Mouse (Mus musculus) heart, postnatal 0 days (tissue): ENCODE results near the gene Copz2. TPM values are rescaled to one million over a fixed set of nuclear protein-coding genes. Genes with fewer than 3 reads are reported as not detected.

ENCODE experiments used
- ATAC-seq: fragments of 200-750 bp; cut with Nextera tagmentation; 2 replicates; pipeline ENCODE4 v1.8.0; 2017; ENCODE audit warnings: low read depth, moderate number of reproducible peaks, moderate library complexity; ENCODE audit not compliant: insufficient read depth
- DNase-seq: peaks from one replicate; pipeline ENCODE4 v3.0.0-alpha.2; 2016; ENCODE audit warnings: low spot score
- H3K27ac ChIP-seq: fragments of 300-500 bp; sonication (generic); 2 replicates; pipeline ENCODE4 v1.5.1; 2014; ENCODE audit warnings: low read depth, mild to moderate bottlenecking
- H3K27me3 ChIP-seq: fragments of 300-500 bp; sonication (generic); 2 replicates; pipeline ENCODE4 v1.6.1; 2014; ENCODE audit warnings: low read length, mixed read lengths; ENCODE audit not compliant: control insufficient read depth, insufficient read depth
- H3K36me3 ChIP-seq: fragments of 300-500 bp; sonication (generic); replicated peaks from 2 replicates; pipeline ENCODE4 v1.6.1; 2014; ENCODE audit warnings: low read length, mixed read lengths; ENCODE audit not compliant: control insufficient read depth, insufficient read depth
- H3K4me1 ChIP-seq: fragments of 300-500 bp; sonication (generic); 2 replicates; pipeline ENCODE4 v1.6.1; 2014; ENCODE audit warnings: antibody characterized with exemption; ENCODE audit not compliant: control insufficient read depth, insufficient read depth
- H3K4me2 ChIP-seq: fragments of 300-500 bp; sonication (generic); 2 replicates; pipeline ENCODE4 v1.6.1; 2014; ENCODE audit warnings: low read depth, mild to moderate bottlenecking, low read length, moderate library complexity
- H3K4me3 ChIP-seq: fragments of 300-500 bp; sonication (generic); 2 replicates; pipeline ENCODE4 v1.5.1; 2014; ENCODE audit warnings: low read depth, low read length
- H3K9ac ChIP-seq: fragments of 300-500 bp; sonication (generic); replicated peaks from 2 replicates; pipeline ENCODE4 v1.6.1; 2014; ENCODE audit warnings: low read depth, low read length, mixed read lengths
- H3K9me3 ChIP-seq: fragments of 300-500 bp; sonication (generic); replicated peaks from 2 replicates; pipeline ENCODE4 v1.6.1; 2016; ENCODE audit warnings: low read length; ENCODE audit not compliant: control insufficient read depth
- CTCF ChIP-seq: IDR thresholded peaks from 2 replicates; pipeline ENCODE4 v1.5.1; 2016; ENCODE audit warnings: antibody characterized with exemption, control low read depth, low read depth
- EP300 ChIP-seq: IDR thresholded peaks from 2 replicates; pipeline ENCODE4 v1.6.1; 2016; ENCODE audit warnings: antibody characterized with exemption, low read depth
- WGBS: fragments of 180-500 bp; shearing (Covaris S2); extraction: QIAGEN DNeasy Blood & Tissue Kit; methylation state at CpG from one replicate; pipeline ENCODE4 v1.1.7; 2014; 5-methylcytosine and 5-hydroxymethylcytosine counted together
- polyA plus RNA-seq: library from polyadenylated mRNA; unstranded; fragments of >200 nt; fragmentation: Nextera tagmentation; extraction: Ambion mirVana; gene quantifications from 2 replicates; pipeline ENCODE4 v1.2.1, GENCODE M21; 2015
- total RNA-seq: library from RNA; depleted of rRNA; stranded (reverse); fragments of >200 nt; gene quantifications from 2 replicates; pipeline ENCODE4 v1.2.3, GENCODE M21; 2014; ENCODE audit warnings: low replicate concordance

Gene Copz2
- total and polyA plus RNA-seq, 2 experiments from 2014 or later: 54.7 to 119 TPM

DNA sequence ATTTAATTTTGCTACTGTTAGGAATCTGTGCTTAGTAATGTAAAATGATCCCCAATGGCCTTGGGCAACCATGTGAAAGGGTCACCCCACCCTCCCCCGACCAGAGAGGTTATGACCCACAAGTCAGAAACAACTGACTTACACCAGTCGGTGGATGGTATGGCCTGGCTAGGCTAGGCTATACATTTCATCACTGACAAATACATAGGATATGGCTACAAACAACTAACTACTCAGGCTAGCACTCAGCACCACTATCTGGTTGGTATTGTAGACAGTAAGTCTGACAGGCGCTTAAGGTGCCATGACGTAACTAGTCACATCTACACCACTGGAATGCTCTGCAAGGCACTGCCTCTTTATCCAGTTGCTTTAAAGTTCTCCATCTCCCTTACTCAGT lies 36.2 kb upstream of the Copz2 start:
- ATAC-seq (no peak), DNase-seq (no peak)
- Histone ChIP-seq H3K27me3 (no peaks in the 10 kb centered on the region), H3K4me1 (no peaks in the 10 kb centered on the region), H3K9me3 (no peaks in the 10 kb centered on the region), H3K36me3 (peaks cover 74% of the 10 kb centered on the region), H3K27ac (no peak overlapping the region), H3K4me2 (no peak overlapping the region), H3K9ac (no peak overlapping the region), H3K4me3 (no peak overlapping the region)
- TF ChIP-seq EP300 (no peak), CTCF (no peak)
- 86% methylated on average over 4 of the region's 4 CpGs for WGBS

DNA sequence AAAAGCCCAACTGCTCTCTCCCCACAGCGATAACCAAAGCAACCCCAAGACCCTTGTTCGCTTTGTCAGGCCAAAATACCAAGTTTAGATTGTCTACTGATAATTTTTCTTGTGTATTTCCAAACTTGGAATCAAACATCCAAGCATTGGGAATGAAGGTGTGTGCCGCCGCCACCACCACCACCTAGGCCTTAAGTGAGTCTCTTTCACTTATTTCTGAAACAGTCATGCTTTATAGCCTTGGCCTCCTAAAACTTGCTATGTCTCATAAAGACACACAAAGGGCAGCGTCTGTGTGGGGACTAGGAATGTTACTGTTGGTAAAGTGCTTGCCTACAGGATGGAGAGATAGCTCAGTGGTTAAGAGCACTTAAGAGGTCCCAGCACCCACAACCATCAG lies 35.8 kb upstream of the Copz2 start:
- TF ChIP-seq CTCF (no peak), EP300 (no peak)
- no peak overlapping the region for H3K27ac ChIP-seq
- no peak for DNase-seq
- no peak overlapping the region for H3K9ac ChIP-seq
- H3K27me3 ChIP-seq: no peaks in the 10 kb centered on the region
- no peaks in the 10 kb centered on the region for H3K9me3 ChIP-seq
- H3K4me3 ChIP-seq: no peak overlapping the region
- no peak for ATAC-seq
- no peak overlapping the region for H3K4me2 ChIP-seq
- peaks cover 74% of the 10 kb centered on the region for H3K36me3 ChIP-seq
- 87% methylated on average over 5 of the region's 5 CpGs for WGBS
- no peaks in the 10 kb centered on the region for H3K4me1 ChIP-seq

DNA sequence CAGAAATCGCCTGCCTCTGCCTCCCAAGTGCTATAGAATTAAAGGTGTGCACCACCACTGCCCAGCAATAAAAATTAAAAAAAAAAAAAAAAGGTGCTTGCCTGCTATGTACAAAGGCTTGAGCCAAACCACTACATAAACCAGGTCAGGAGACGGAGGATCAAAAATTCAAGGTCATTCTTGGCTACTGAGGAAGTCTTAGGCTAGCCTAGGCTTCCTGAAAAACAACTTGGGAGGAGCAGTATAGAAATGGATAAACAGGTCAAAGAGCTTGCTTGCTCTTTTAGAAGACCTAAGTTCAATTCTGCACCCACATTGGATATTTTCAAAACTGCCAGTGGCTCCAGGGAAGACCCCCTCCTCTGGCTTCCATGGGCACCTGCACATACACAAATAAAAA lies 35.2 kb upstream of the Copz2 start:
- ATAC-seq: no peak
- WGBS: 69% methylated on average over 2 of the region's 2 CpGs
- peaks cover 74% of the 10 kb centered on the region for H3K36me3 ChIP-seq

DNA sequence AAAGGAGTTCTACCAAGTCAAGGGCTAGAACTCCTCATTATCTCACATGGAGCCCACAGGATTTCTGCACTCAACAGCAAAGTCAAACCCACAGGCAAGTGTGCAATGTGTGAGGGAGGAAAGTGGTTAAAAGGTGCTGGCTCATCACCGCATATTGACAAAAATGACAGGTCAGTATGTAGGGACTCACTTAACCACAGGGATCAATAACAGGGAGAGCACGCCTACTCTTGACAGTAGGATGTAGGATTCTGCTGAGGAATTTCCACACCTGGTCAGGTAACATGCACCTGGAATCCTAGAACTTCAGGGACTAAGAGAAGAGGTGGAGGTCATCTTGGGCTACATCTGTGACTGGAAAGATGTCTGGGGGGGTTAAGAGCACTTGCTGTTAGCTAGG lies 33.8 kb upstream of the Copz2 start:
- peaks cover 77% of the 10 kb centered on the region for H3K36me3 ChIP-seq
- H3K27ac ChIP-seq: no peak overlapping the region
- TF ChIP-seq EP300: no peak
- TF ChIP-seq CTCF: no peak
- H3K4me2 ChIP-seq: no peak overlapping the region
- WGBS: 97% methylated on average over 2 of the region's 2 CpGs
- no peaks in the 10 kb centered on the region for H3K4me1 ChIP-seq
- DNase-seq (no peak), ATAC-seq (no peak)
- H3K4me3 ChIP-seq: no peak overlapping the region
- no peak overlapping the region for H3K9ac ChIP-seq
- H3K9me3 ChIP-seq: no peaks in the 10 kb centered on the region
- H3K27me3 ChIP-seq: no peaks in the 10 kb centered on the region

More for the DNA sequence above, 35.2 kb upstream of the Copz2 start:
- no peak overlapping the region for H3K4me2 ChIP-seq
- no peaks in the 10 kb centered on the region for H3K4me1 ChIP-seq
- H3K9ac ChIP-seq: no peak overlapping the region
- H3K27me3 ChIP-seq: no peaks in the 10 kb centered on the region
- no peak for TF ChIP-seq EP300
- DNase-seq: no peak
- no peaks in the 10 kb centered on the region for H3K9me3 ChIP-seq
- no peak overlapping the region for H3K4me3 ChIP-seq
- no peak overlapping the region for H3K27ac ChIP-seq

DNA sequence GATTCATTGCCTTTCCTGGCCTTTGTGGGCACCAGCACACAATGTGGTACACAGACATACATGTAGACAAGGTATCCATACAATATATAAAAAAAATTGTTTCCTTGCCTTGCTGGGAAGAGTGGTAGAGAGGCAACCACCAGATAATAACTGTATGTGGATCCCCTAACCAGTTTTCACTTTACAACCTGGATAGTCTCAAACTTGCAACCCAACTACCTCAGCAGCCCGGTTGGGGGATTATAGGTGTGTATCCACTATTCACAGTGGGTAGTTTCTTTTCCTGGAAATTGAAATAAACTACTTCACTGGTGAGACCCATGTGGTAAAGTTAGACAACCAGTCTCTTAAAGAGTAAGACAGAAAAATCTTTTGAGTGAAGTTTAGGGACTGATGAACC lies 33.2 kb upstream of the Copz2 start:
- 93% methylated on average over 1 of the region's 1 CpGs for WGBS
- no peak overlapping the region for H3K27ac ChIP-seq
- no peak for TF ChIP-seq EP300
- no peak for TF ChIP-seq CTCF
- no peak overlapping the region for H3K4me3 ChIP-seq
- ATAC-seq (no peak), DNase-seq (no peak)
- H3K4me2 ChIP-seq: no peak overlapping the region
- H3K4me1 ChIP-seq: no peaks in the 10 kb centered on the region
- H3K27me3 ChIP-seq: no peaks in the 10 kb centered on the region
- H3K36me3 ChIP-seq: peaks cover 81% of the 10 kb centered on the region
- H3K9me3 ChIP-seq: no peaks in the 10 kb centered on the region
- H3K9ac ChIP-seq: no peak overlapping the region

DNA sequence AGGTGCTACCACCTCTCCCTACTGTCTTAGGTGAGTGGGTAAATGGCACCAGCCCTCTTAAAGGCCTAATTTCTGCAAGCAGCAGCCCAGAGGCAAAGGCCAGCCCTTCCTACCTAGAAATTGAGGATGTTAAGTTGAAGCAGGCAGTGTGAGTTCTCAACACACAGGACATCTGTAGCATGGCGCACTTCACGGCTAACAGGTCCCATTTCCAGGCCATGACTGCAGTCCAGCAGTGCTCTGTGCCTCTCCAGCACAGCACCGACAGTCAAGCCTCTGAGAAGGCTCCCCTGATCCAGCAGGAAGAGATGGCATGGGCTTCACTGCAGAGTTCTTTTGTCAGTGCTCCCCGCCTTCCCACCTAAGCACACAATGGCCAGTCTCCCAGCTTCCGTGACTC lies 32.7 kb upstream of the Copz2 start:
- H3K9me3 ChIP-seq: no peaks in the 10 kb centered on the region
- WGBS: 80% methylated on average over 5 of the region's 5 CpGs
- H3K4me2 ChIP-seq: no peak overlapping the region
- no peak overlapping the region for H3K27ac ChIP-seq
- TF ChIP-seq CTCF (no peak), EP300 (no peak)
- DNase-seq: no peak
- H3K36me3 ChIP-seq: peaks cover 81% of the 10 kb centered on the region
- H3K27me3 ChIP-seq: no peaks in the 10 kb centered on the region
- no peak overlapping the region for H3K4me3 ChIP-seq
- no peak overlapping the region for H3K9ac ChIP-seq
- no peak for ATAC-seq
- no peaks in the 10 kb centered on the region for H3K4me1 ChIP-seq
